ENCODE assay signal across 9 mouse cellular contexts in genomic region chr19:41898860-41899259, GRCm38 (mm10). TPM values are rescaled to one million over a fixed set of nuclear protein-coding genes. Genes with fewer than 3 reads are reported as not detected.
DNase-seq lines count a peak whose midpoint lies in the region; ATAC-seq and TF ChIP-seq lines count a peak whose summit lies in the region.
"Had no signal": no experiment of that assay in that cellular context is flagged by ENCODE, and none has a peak within 500 bp of the region (broad histone marks: within the 10 kb centered on the region; RNA-seq: fewer than 3 reads in every experiment).

No protein-coding gene starts in this region.

- peak; percentile 80 for DNase-seq in CD4-positive, CD25-positive, alpha-beta regulatory T cell, adult 2 months (ENCODE audit: low read depth, low spot score)
- peak; percentile 26 for DNase-seq in cerebellum, adult 11-12 months
- peak; percentile 75 for DNase-seq in kidney, adult 2 months
- peak; percentile 77 for DNase-seq in retina, postnatal 1 day

- H3K4me3 ChIP-seq in megakaryocyte, embryonic 14.5 days (replicated peaks): peak overlapping the region; percentile 18
- no peak overlapping the region for H3K4me3 ChIP-seq in kidney, adult 2 months (ENCODE audit: insufficient read depth, low read depth, low read length)
- H3K4me3 ChIP-seq in forebrain, embryonic 12.5 days (replicated peaks): no peak overlapping the region
- H3K4me3 ChIP-seq: midbrain, embryonic 12.5 days had no signal

- no peak overlapping the region for H3K4me2 ChIP-seq in forebrain, embryonic 12.5 days
- H3K4me2 ChIP-seq: midbrain, embryonic 12.5 days had no signal

- H3K9me3 ChIP-seq in megakaryocyte, embryonic 14.5 days: no peaks in the 10 kb centered on the region
- H3K9me3 ChIP-seq in forebrain, embryonic 12.5 days: no peaks in the 10 kb centered on the region
- H3K9me3 ChIP-seq: midbrain, embryonic 12.5 days had no signal

- no peaks in the 10 kb centered on the region for H3K36me3 ChIP-seq in megakaryocyte, embryonic 14.5 days (replicated peaks; ENCODE audit: low read length)
- no peaks in the 10 kb centered on the region for H3K36me3 ChIP-seq in kidney, adult 2 months (ENCODE audit: control insufficient read depth, insufficient read depth, low read length)
- H3K36me3 ChIP-seq in forebrain, embryonic 12.5 days (replicated peaks): no peaks in the 10 kb centered on the region
- H3K36me3 ChIP-seq: midbrain, embryonic 12.5 days had no signal

- TF ChIP-seq CTCF in kidney, adult 2 months (conservative IDR thresholded peaks at IDR 0.05; ENCODE audit: insufficient read depth, insufficient read length, low read depth, low read length): peak; percentile 30; the same call in 1 of the 2 replicates

- no peak for ATAC-seq in CD4-positive, CD25-positive, alpha-beta regulatory T cell, adult 4 months
- no peak for ATAC-seq in megakaryocyte, adult 5-6 weeks (ENCODE audit: poor library complexity, severe bottlenecking)
- no peak for ATAC-seq in forebrain, embryonic 12.5 days (ENCODE audit: low FRiP score)

- WGBS in kidney, adult 2 months: 52% methylated on average over 4 of the region's 4 CpGs
- WGBS in forebrain, embryonic 12.5 days: 46% methylated on average over 4 of the region's 4 CpGs

- no peak for TF ChIP-seq POLR2A in kidney, adult 2 months (IDR thresholded peaks at IDR 0.05; ENCODE audit: low read depth, low read length)

- no peaks in the 10 kb centered on the region for H3K27me3 ChIP-seq in megakaryocyte, embryonic 14.5 days (replicated peaks)
- H3K27me3 ChIP-seq in kidney, adult 2 months (replicated peaks; ENCODE audit: control insufficient read depth, insufficient read depth, low read length): no peaks in the 10 kb centered on the region
- peaks cover 6% of the 10 kb centered on the region; the same call in 1 of the 2 replicates for H3K27me3 ChIP-seq in forebrain, embryonic 12.5 days
- H3K27me3 ChIP-seq: midbrain, embryonic 12.5 days had no signal

- H3K27ac ChIP-seq in kidney, adult 2 months (ENCODE audit: insufficient read depth, low read depth, low read length): no peak overlapping the region
- no peak overlapping the region for H3K27ac ChIP-seq in forebrain, embryonic 12.5 days
- H3K27ac ChIP-seq: midbrain, embryonic 12.5 days had no signal

- H3K4me1 ChIP-seq in megakaryocyte, embryonic 14.5 days: peaks cover 78% of the 10 kb centered on the region
- H3K4me1 ChIP-seq in kidney, adult 2 months (ENCODE audit: control insufficient read depth, insufficient read depth, low read length): no peaks in the 10 kb centered on the region; the same call in 1 of the 2 replicates
- H3K4me1 ChIP-seq in forebrain, embryonic 12.5 days: peaks cover 17% of the 10 kb centered on the region

- H3K9ac ChIP-seq in forebrain, embryonic 12.5 days: no peak overlapping the region
- H3K9ac ChIP-seq: midbrain, embryonic 12.5 days had no signal

RNA-seq across cellular contexts. Expression of gene Rrp12, which starts 2.9 kb away (rescaled TPM):
- 10 to 100 TPM in 1 of 2 experiments, 1 to 10 TPM in 1; 7.2 to 17.3 TPM for polyA plus RNA-seq in CD4-positive, CD25-positive, alpha-beta regulatory T cell, adult 4 months (2017; shearing (Covaris generic))
- 8.9 and 14.4 TPM in 2 replicates for polyA plus RNA-seq in megakaryocyte, embryonic 14.5 days (2012; ENCODE audit: insufficient read depth, low replicate concordance)
- 2.3 and 3.4 TPM in 2 replicates for total RNA-seq in megakaryocyte, adult 5-6 weeks (2015)
- 4.6 and 5.1 TPM in 2 replicates for total RNA-seq in megakaryocyte, adult 5-6 weeks (2017)
- 3.6 and 4.0 TPM in 2 replicates for polyA plus RNA-seq in kidney, adult 2 months (2012; rRNA removed)
- polyA plus RNA-seq in forebrain, embryonic 12.5 days (2016; fragmentation: Nextera tagmentation; extraction: Ambion mirVana): 24.3 and 28.1 TPM in 2 replicates

RNA-seq across cellular contexts. Expression of gene Pgam1, which starts 12.9 kb away (rescaled TPM):
- 10 to 100 TPM; 41.8 to 43.3 TPM for polyA plus RNA-seq in CD4-positive, CD25-positive, alpha-beta regulatory T cell, adult 4 months (2017; shearing (Covaris generic))
- polyA plus RNA-seq in megakaryocyte, embryonic 14.5 days (2012; ENCODE audit: insufficient read depth, low replicate concordance): 654 and 1,266 TPM in 2 replicates
- 587 and 602 TPM in 2 replicates for total RNA-seq in megakaryocyte, adult 5-6 weeks (2015)
- 254 and 291 TPM in 2 replicates for total RNA-seq in megakaryocyte, adult 5-6 weeks (2017)
- polyA plus RNA-seq in kidney, adult 2 months (2012; rRNA removed): 493 and 500 TPM in 2 replicates
- 621 and 639 TPM in 2 replicates for polyA plus RNA-seq in forebrain, embryonic 12.5 days (2016; fragmentation: Nextera tagmentation; extraction: Ambion mirVana)

RNA-seq across cellular contexts. Expression of gene Exosc1, which starts 34.4 kb away (rescaled TPM):
- polyA plus RNA-seq in CD4-positive, CD25-positive, alpha-beta regulatory T cell, adult 4 months (2017; shearing (Covaris generic)): 10 to 100 TPM; 83.6 to 89.9 TPM
- polyA plus RNA-seq in megakaryocyte, embryonic 14.5 days (2012; ENCODE audit: insufficient read depth, low replicate concordance): 5.4 and 13.5 TPM in 2 replicates
- 37.0 and 38.6 TPM in 2 replicates for total RNA-seq in megakaryocyte, adult 5-6 weeks (2015)
- 29.3 and 40.2 TPM in 2 replicates for total RNA-seq in megakaryocyte, adult 5-6 weeks (2017)
- 11.8 and 15.2 TPM in 2 replicates for polyA plus RNA-seq in kidney, adult 2 months (2012; rRNA removed)
- 77.7 and 83.2 TPM in 2 replicates for polyA plus RNA-seq in forebrain, embryonic 12.5 days (2016; fragmentation: Nextera tagmentation; extraction: Ambion mirVana)

RNA-seq across cellular contexts. Expression of gene Zdhhc16, which starts 34.4 kb away (rescaled TPM):
- polyA plus RNA-seq in CD4-positive, CD25-positive, alpha-beta regulatory T cell, adult 4 months (2017; shearing (Covaris generic)): 10 to 100 TPM; 40.7 to 59.3 TPM
- 18.8 and 25.3 TPM in 2 replicates for polyA plus RNA-seq in megakaryocyte, embryonic 14.5 days (2012; ENCODE audit: insufficient read depth, low replicate concordance)
- total RNA-seq in megakaryocyte, adult 5-6 weeks (2015): 25.9 and 36.1 TPM in 2 replicates
- 22.4 and 26.4 TPM in 2 replicates for total RNA-seq in megakaryocyte, adult 5-6 weeks (2017)
- 74.2 and 78.7 TPM in 2 replicates for polyA plus RNA-seq in kidney, adult 2 months (2012; rRNA removed)
- polyA plus RNA-seq in forebrain, embryonic 12.5 days (2016; fragmentation: Nextera tagmentation; extraction: Ambion mirVana): 79.5 and 82.5 TPM in 2 replicates

RNA-seq across cellular contexts. Expression of gene Frat2, which starts 50.9 kb away (rescaled TPM):
- 1 to 10 TPM in 1 of 2 experiments, under 1 TPM in 1; 0.75 to 1.9 TPM for polyA plus RNA-seq in CD4-positive, CD25-positive, alpha-beta regulatory T cell, adult 4 months (2017; shearing (Covaris generic))
- 16.8 and 19.5 TPM in 2 replicates for polyA plus RNA-seq in megakaryocyte, embryonic 14.5 days (2012; ENCODE audit: insufficient read depth, low replicate concordance)
- 7.7 and 9.5 TPM in 2 replicates for total RNA-seq in megakaryocyte, adult 5-6 weeks (2015)
- 9.2 and 9.4 TPM in 2 replicates for total RNA-seq in megakaryocyte, adult 5-6 weeks (2017)
- 1.4 TPM in 2 replicates for polyA plus RNA-seq in kidney, adult 2 months (2012; rRNA removed)
- polyA plus RNA-seq in forebrain, embryonic 12.5 days (2016; fragmentation: Nextera tagmentation; extraction: Ambion mirVana): 19.3 and 22.7 TPM in 2 replicates

Comparison
In these comparisons a context has a peak if more than half of its experiments do, and no peak if none do; other contexts are left out.
1. DNase-seq: peak in every context shown above with its lines; median percentile 80 in CD4-positive, CD25-positive, alpha-beta regulatory T cell, adult 2 months; 77 in retina, postnatal 1 day; 75 in kidney, adult 2 months; 26 in cerebellum, adult 11-12 months.
2. RNA of gene Pgam1, which starts 12.9 kb away (polyA plus RNA-seq): 654 to 1,266 TPM in megakaryocyte, embryonic 14.5 days, 621 to 639 TPM in forebrain, embryonic 12.5 days and 493 to 500 TPM in kidney, adult 2 months; 41.8 to 43.3 TPM in CD4-positive, CD25-positive, alpha-beta regulatory T cell, adult 4 months; every median in the first group is over 10 times any median in the second.